Mouse (Mus musculus) adrenal gland, postnatal 14 days (tissue): ENCODE measurements around the gene Irf2bpl. TPM values are rescaled to one million over a fixed set of nuclear protein-coding genes. Genes with fewer than 3 reads are reported as not detected.

Source experiments
- total RNA-seq: library from RNA; stranded (reverse); gene quantifications from 2 replicates; pipeline ENCODE4 v1.2.3, GENCODE M21; 2021

The Irf2bpl gene
- total RNA-seq, 1 experiment from 2014 or later = 48.4 TPM

Other genes starting within 250 kb of the Irf2bpl start
- 12.0 and 12.2 TPM in 2 replicates for gene Vash1, start 206.1 kb downstream of the Irf2bpl start, total RNA-seq
- 2.7 and 5.0 TPM in 2 replicates for gene Angel1, start 158.3 kb downstream of the Irf2bpl start, total RNA-seq
- not detected in 2 replicates for gene Lrrc74a, start 150.4 kb downstream of the Irf2bpl start, total RNA-seq
- 26.2 and 29.1 TPM in 2 replicates for gene Cipc, start 62.2 kb upstream of the Irf2bpl start, total RNA-seq
- 0.59 and 1.1 TPM in 2 replicates for gene Zdhhc22, start 105.6 kb upstream of the Irf2bpl start, total RNA-seq
- 1.3 and 1.4 TPM in 2 replicates for gene Tmem63c, start 136.5 kb upstream of the Irf2bpl start, total RNA-seq
- gene Ngb, start 217.7 kb upstream of the Irf2bpl start, total RNA-seq = 0.41 and 0.60 TPM in 2 replicates